Mouse (Mus musculus) embryonic facial prominence, embryonic 15.5 days (tissue): ENCODE data around the gene Gpd1. TPM values are rescaled to one million over a fixed set of nuclear protein-coding genes. Genes with fewer than 3 reads are reported as not detected.
A peak's percentile ranks its signal among the peaks of the same experiment; 100 is the strongest.

Experiments used
- ATAC-seq: fragments of 200-750 bp; cut with Nextera tagmentation; 2 replicates; pipeline ENCODE4 v1.8.0; 2017; ENCODE audit warnings: low read depth, moderate TSS enrichment; ENCODE audit not compliant: insufficient number of reproducible peaks, low FRiP score, low TSS enrichment
- H3K27ac ChIP-seq: fragments of 300-500 bp; sonication (generic); replicated peaks from 2 replicates; pipeline ENCODE4 v1.5.1; 2015; ENCODE audit warnings: mild to moderate bottlenecking, inconsistent platforms
- H3K27me3 ChIP-seq: fragments of 300-500 bp; sonication (generic); 2 replicates; pipeline ENCODE4 v1.6.1; 2015; ENCODE audit warnings: inconsistent platforms
- H3K36me3 ChIP-seq: fragments of 300-500 bp; sonication (generic); 2 replicates; pipeline ENCODE4 v1.6.1; 2015; ENCODE audit warnings: mild to moderate bottlenecking, inconsistent platforms
- H3K4me1 ChIP-seq: fragments of 300-500 bp; sonication (generic); 2 replicates; pipeline ENCODE4 v1.6.1; 2015; ENCODE audit warnings: inconsistent platforms
- H3K4me2 ChIP-seq: fragments of 300-500 bp; sonication (generic); replicated peaks from 2 replicates; pipeline ENCODE4 v1.6.1; 2015; ENCODE audit warnings: mild to moderate bottlenecking, inconsistent platforms
- H3K4me3 ChIP-seq: fragments of 300-500 bp; sonication (generic); replicated peaks from 2 replicates; pipeline ENCODE4 v1.5.1; 2015; ENCODE audit warnings: mild to moderate bottlenecking, inconsistent platforms
- H3K9ac ChIP-seq: fragments of 300-500 bp; sonication (generic); 2 replicates; pipeline ENCODE4 v1.6.1; 2015; ENCODE audit warnings: inconsistent platforms
- H3K9me3 ChIP-seq: fragments of 300-500 bp; sonication (generic); replicated peaks from 2 replicates; pipeline ENCODE4 v1.6.1; 2016; ENCODE audit warnings: inconsistent platforms
- WGBS: fragments of 180-500 bp; shearing (Covaris S2); methylation state at CpG from one replicate; pipeline ENCODE4 v1.1.7; 2015; 5-methylcytosine and 5-hydroxymethylcytosine counted together
- polyA plus RNA-seq: library from polyadenylated mRNA; unstranded; fragments of >200 nt; fragmentation: Nextera tagmentation; extraction: Ambion mirVana; gene quantifications from 2 replicates; pipeline ENCODE4 v1.2.1, GENCODE M21; 2015

Gpd1 gene
- polyA plus RNA-seq, result 0.76 and 1.0 TPM in 2 replicates

DNA sequence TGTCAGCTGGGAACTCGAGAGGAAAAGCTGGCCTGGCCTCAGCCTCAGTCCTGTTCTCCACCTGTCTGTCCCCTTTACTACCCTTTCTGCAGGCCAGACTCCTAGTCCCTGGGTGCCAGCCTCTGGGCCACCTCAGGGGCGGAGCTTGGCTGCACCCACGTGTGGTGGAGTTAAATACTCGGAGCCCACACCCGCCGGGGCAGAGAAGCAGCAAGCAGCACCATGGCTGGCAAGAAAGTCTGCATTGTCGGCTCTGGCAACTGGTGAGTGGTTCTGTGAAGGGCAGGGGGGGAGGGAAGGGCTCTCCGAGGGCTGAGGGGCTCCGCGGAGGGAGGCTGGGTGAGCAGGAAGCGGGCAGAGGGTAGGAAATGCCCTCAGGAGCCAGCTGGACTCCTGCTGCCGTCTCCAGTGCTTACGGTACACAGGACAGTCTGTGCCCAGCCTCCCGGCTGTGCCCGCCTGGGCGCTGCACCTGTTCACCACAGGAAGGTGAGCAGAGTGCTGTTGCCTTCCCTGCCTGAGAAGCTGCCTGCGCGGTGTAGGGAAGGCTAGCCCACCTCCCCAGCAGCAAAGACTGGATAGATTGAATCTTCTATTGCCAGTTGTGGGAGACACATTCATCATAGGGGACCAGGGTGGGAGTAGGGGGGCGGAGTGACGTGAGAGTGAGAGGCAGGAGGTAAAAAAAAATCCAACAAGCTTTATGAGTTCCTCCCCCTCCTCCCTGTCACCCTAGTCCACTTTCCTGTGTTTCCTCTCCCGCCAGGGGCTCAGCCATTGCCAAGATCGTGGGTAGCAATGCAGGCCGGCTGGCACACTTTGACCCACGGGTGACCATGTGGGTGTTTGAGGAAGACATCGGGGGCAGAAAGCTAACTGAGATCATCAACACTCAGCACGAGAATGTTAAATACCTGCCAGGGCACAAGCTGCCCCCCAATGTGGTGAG lies at the start of gene Gpd1:
Gene Gpd1 (plus strand): TSS at position 130 of the 949 bp plus-strand sequence.
- WGBS, result 66% methylated on average over 26 of the region's 26 CpGs
- H3K27me3 ChIP-seq, result no peaks in the 10 kb centered on the region
- peaks cover 14% of the 10 kb centered on the region for H3K4me1 ChIP-seq
- H3K36me3 ChIP-seq, result peaks cover 25% of the 10 kb centered on the region
- ATAC-seq, result 0 out of 2 replicates have a peak, but pooled peaks have one; percentile 32
- H3K9me3 ChIP-seq, result no peaks in the 10 kb centered on the region
- H3K27ac ChIP-seq, result no peak within 1 kb of the TSS
- no peak within 1 kb of the TSS for H3K9ac ChIP-seq
- H3K4me2 ChIP-seq, result no peak within 1 kb of the TSS
- H3K4me3 ChIP-seq, result no peak within 1 kb of the TSS

DNA sequence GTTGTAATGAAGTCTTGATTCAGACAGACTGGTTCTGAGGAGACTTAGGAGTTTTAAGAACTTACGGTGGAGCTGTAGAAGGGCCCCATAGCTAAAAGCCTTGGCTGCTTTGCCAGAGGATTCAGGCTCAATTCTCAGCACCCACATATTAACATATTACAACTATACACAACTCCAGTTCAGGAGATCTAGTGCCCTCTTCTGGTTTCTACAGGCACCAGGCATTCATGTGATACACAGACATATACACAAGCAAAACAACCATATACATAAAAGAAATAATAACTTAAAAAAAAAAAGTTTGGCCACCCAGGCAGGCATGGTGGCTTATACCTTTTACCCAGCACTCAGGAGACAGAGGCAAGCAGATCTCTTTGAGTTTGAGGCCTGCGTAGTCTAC lies 49.8 kb upstream of the Gpd1 start:
- H3K4me3 ChIP-seq, result no peak overlapping the region
- H3K36me3 ChIP-seq, result no peaks in the 10 kb centered on the region
- H3K9me3 ChIP-seq, result no peaks in the 10 kb centered on the region
- H3K27me3 ChIP-seq, result peaks cover 55% of the 10 kb centered on the region
- no peak overlapping the region for H3K9ac ChIP-seq
- peaks cover 43% of the 10 kb centered on the region for H3K4me1 ChIP-seq
- no peak overlapping the region for H3K4me2 ChIP-seq
- H3K27ac ChIP-seq, result no peak overlapping the region
- WGBS, result 96% methylated on average over 2 of the region's 2 CpGs
- ATAC-seq, result no peak

DNA sequence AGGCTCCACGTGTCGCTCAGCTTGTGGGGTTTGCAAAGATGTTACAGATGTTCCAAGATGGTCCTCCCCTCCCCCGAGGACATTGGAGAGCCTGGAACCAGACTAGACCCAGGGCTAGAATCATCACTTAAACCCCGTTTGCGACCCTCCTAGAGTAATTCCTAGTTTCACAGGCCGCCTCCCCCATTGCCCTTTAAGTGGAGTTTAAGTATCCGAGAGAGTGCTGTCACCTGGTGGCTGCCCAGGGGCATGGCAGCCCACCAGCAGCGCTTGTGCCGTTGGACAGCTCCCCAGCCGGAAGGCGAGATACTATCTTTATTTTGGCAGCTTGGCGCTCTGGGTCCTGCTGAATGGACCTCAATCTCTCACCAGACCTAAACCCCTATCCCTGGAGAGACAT lies 48.4 kb upstream of the Gpd1 start:
- WGBS, result 1% methylated on average over 12 of the region's 12 CpGs
- ATAC-seq, result no peak
- H3K36me3 ChIP-seq, result no peaks in the 10 kb centered on the region
- H3K27ac ChIP-seq, result no peak overlapping the region
- peaks cover 40% of the 10 kb centered on the region for H3K4me1 ChIP-seq
- H3K9ac ChIP-seq, result no peak overlapping the region
- peak overlapping the region; percentile 12; the same call in 1 of the 2 replicates for H3K4me2 ChIP-seq
- no peak overlapping the region for H3K4me3 ChIP-seq
- peaks cover 68% of the 10 kb centered on the region for H3K27me3 ChIP-seq
- no peaks in the 10 kb centered on the region for H3K9me3 ChIP-seq

DNA sequence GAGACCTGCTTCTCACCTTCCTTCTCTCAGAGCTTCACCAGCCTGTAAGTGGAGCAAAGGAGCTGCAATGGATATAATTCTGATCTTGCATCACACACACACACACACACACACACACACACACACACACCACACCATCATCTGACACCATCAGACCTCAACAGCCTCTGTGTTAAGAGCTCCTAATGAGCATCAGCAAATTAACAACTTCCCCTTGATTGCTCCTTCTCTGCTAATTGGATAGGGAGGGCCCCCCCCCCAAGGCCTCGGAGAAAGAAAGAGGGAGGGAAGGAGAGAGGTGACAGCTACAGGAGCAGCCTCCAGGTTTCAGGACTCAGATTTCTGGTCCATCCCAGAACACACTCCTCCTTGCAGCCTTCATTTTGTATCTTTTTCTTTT lies 47.9 kb upstream of the Gpd1 start:
- Histone ChIP-seq H3K4me2 (no peak overlapping the region), H3K27me3 (peaks cover 69% of the 10 kb centered on the region), H3K9me3 (no peaks in the 10 kb centered on the region), H3K4me1 (peaks cover 35% of the 10 kb centered on the region), H3K4me3 (no peak overlapping the region), H3K27ac (no peak overlapping the region), H3K9ac (no peak overlapping the region), H3K36me3 (no peaks in the 10 kb centered on the region)
- 0% methylated on average over 1 of the region's 1 CpGs for WGBS
- ATAC-seq, result no peak

DNA sequence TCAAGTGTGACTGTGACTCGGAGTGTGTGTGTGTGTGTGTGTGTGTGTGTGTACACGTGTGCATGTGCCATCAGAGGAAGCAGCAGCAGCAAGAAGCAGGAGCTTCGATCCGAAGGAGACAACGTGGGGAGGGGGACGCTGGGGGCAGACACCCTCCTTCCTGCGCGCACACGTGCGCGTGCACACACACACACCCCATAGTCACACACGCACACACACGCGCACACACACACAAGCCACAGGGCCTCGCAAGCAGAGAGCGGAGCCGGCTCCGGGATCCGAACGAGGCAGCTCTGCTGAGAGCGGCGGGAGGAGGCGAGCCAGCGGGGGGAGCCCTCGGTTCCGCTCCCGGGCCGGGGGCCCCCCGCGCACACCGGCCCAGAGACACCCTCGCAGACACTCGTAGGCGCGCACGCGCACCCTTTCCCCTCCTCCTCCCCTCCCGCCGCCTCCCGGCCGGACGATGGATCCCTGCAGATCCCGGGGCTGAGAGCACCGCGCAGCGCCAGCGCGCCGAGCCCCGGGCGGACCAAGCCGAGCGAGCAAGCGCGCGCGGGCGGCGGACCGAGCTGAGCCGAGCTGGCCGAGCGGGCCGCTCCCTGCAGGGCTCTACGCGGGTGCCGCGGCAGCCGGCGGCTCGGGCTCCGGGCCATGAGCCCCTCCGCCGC lies 47.0 kb upstream of the Gpd1 start, which contains the start of gene Asic1:
Gene Asic1 (plus strand): TSS at position 215 of the 668 bp plus-strand sequence.
- H3K9me3 ChIP-seq, result no peaks in the 10 kb centered on the region
- no peak within 1 kb of the TSS for H3K27ac ChIP-seq
- peaks cover 68% of the 10 kb centered on the region for H3K27me3 ChIP-seq
- ATAC-seq, result peak; percentile 64
- under 1% methylated on average over 72 of the region's 74 CpGs for WGBS
- peak within 1 kb of the TSS; percentile 48 for H3K4me3 ChIP-seq
- peak within 1 kb of the TSS; percentile 16 for H3K9ac ChIP-seq
- H3K4me1 ChIP-seq, result peaks cover 26% of the 10 kb centered on the region
- H3K36me3 ChIP-seq, result no peaks in the 10 kb centered on the region
- H3K4me2 ChIP-seq, result peak within 1 kb of the TSS; percentile 93

DNA sequence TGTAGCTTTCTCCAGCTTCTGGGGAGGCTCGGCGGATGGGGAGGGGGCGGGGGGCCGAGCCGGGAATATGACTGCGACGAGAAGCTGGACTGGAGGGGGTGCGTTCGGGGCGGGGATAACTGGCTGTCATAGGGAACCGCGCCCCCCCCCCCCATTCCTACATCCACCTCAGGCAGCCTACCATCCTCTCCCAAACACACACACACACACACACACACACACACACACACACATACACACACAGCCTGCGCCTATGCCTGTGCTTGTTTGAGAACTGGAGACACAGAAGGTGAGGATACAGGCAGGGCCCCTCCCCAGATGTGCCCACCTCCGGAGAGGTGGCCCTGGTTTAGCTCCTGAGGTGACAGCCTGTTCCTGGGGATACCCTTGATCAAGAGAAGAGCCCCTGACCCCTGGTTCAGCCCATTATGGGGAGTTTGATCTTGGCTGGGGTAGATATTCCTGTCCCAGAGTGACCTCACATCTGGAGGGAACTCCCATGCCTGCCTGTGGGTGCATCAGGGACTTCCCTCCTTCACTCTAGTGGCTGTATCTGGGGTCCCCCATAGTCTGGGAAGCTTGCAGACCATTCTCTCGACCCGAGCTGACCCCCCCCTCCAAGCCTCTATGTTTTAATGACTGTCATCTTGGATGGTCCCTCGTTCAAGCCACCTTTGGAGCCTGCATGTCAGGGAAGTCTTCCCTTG lies 46.2 kb upstream of the Gpd1 start:
- Histone ChIP-seq H3K4me2 (peak overlapping the region; percentile 93), H3K4me3 (peak overlapping the region; percentile 48), H3K9ac (peak overlapping the region; percentile 16; the same call in 1 of the 2 replicates), H3K27ac (no peak overlapping the region), H3K36me3 (no peaks in the 10 kb centered on the region), H3K4me1 (peaks cover 24% of the 10 kb centered on the region), H3K27me3 (peaks cover 60% of the 10 kb centered on the region), H3K9me3 (no peaks in the 10 kb centered on the region)
- 27% methylated on average over 6 of the region's 17 CpGs for WGBS
- no peak for ATAC-seq

DNA sequence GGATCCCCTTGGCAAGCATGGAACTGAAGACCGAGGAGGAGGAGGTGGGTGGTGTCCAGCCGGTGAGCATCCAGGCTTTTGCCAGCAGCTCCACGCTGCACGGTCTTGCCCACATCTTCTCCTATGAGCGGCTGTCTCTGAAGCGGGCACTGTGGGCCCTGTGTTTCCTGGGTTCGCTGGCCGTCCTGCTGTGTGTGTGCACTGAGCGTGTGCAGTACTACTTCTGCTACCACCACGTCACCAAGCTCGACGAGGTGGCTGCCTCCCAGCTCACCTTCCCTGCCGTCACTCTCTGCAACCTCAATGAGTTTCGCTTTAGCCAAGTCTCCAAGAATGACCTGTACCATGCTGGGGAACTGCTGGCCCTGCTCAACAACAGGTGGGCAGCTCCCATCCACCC lies 45.5 kb upstream of the Gpd1 start:
- WGBS, result 75% methylated on average over 14 of the region's 14 CpGs
- peaks cover 53% of the 10 kb centered on the region for H3K27me3 ChIP-seq

DNA sequence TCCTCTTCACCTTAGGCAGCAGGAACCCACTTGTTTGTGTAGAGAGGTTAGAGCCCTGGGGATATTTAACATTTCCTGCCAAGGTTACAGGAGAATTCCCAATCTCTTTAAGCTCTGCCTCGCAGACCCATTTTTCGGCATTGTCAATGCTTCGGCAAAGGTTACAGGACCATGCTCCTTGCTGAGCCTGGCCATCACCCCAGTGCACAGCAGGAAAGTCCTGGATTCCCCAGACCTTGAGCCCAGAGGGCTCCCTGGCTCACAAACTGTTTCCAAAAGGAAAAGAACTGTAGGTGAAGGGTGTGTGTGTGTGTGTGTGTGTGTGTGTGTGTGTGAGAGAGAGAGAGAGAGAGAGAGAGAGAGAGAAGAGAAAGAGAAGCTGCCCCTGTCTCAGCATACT lies 42.4 kb upstream of the Gpd1 start:
- Histone ChIP-seq H3K4me3 (no peak overlapping the region), H3K9ac (no peak overlapping the region), H3K36me3 (no peaks in the 10 kb centered on the region), H3K9me3 (no peaks in the 10 kb centered on the region), H3K27me3 (peaks cover 39% of the 10 kb centered on the region), H3K4me2 (no peak overlapping the region), H3K27ac (no peak overlapping the region), H3K4me1 (peaks cover 29% of the 10 kb centered on the region)
- WGBS, result 64% methylated on average over 3 of the region's 3 CpGs
- ATAC-seq, result no peak

More for the DNA sequence above, 45.5 kb upstream of the Gpd1 start:
- Histone ChIP-seq H3K4me3 (no peak overlapping the region), H3K36me3 (no peaks in the 10 kb centered on the region), H3K27ac (no peak overlapping the region), H3K4me1 (peaks cover 24% of the 10 kb centered on the region), H3K4me2 (no peak overlapping the region), H3K9me3 (no peaks in the 10 kb centered on the region), H3K9ac (no peak overlapping the region)
- no peak for ATAC-seq

DNA sequence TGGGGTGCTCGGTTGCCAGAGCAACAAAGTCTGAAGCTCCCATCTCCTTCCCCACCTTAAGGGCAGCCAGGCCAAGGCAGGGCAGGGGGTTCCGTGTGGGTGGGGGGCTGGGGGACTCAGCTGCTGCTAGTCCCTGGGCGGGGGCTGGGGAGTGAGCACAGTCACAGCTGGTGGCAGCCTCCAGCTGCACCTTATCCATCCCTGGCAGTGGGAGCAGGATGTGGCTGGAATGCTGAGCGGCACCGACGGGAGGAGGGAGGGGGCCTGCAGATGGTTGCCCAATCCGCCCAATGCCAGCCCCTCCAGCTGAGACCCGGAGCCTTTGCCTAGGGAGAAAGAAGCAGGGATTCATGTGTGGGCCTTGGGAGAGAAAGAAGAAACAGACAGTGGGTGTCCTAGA lies 40.2 kb upstream of the Gpd1 start:
- Histone ChIP-seq H3K4me1 (peaks cover 16% of the 10 kb centered on the region; the same call in 1 of the 2 replicates), H3K9me3 (no peaks in the 10 kb centered on the region), H3K4me3 (no peak overlapping the region), H3K9ac (no peak overlapping the region), H3K36me3 (no peaks in the 10 kb centered on the region), H3K27ac (no peak overlapping the region), H3K4me2 (no peak overlapping the region), H3K27me3 (peaks cover 24% of the 10 kb centered on the region)
- ATAC-seq, result peak; percentile 13; the same call in 1 of the 2 replicates
- WGBS, result 21% methylated on average over 8 of the region's 8 CpGs

DNA sequence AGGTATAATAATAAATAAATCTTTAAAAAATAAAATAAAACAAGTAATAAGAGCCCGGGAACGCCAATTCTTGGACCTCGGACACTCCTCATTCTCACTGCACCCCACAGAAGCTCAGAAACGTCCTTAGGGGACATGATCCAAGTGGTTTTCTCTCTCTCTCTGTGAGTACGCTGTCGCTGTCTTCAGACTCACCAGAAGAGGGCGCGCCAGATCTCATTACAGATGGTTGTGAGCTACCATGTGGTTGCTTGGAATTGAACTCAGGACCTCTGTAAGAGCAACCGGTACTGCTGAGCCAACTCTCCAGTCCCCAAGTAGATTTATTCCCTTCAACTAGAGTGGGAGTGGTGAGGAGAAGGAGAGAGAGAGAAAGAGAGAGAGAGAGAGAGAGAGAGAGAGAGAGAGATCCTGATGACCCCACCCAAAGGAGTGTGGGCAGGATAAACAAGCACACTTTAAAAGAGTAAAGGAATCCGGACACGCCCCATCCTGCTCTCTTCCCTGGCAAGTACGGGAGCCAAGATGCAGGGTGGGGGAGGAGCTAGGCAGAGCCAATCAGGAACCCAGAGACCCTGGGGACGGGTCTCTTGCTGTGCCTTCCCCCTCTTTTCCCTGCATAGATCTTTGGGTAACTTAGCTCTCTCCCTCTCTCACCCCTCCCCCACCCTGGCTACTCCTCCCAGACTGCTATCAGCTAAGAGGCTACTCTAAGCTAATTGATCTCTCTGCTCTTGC lies 39.1 kb upstream of the Gpd1 start:
- Histone ChIP-seq H3K4me3 (no peak overlapping the region), H3K4me2 (no peak overlapping the region), H3K9me3 (no peaks in the 10 kb centered on the region), H3K4me1 (peaks cover 16% of the 10 kb centered on the region; the same call in 1 of the 2 replicates), H3K27me3 (peaks cover 12% of the 10 kb centered on the region; the same call in 1 of the 2 replicates), H3K9ac (no peak overlapping the region), H3K27ac (no peak overlapping the region), H3K36me3 (no peaks in the 10 kb centered on the region)
- peak; percentile 32; the same call in 1 of the 2 replicates for ATAC-seq
- WGBS, result 14% methylated on average over 13 of the region's 13 CpGs
